Mouse (Mus musculus) embryo, embryonic 11 days (tissue): ENCODE measurements around the gene Oas2.
A peak's percentile ranks its signal among the peaks of the same experiment; 100 is the strongest.

Experiments used
- DNase-seq: peaks from one replicate; pipeline ENCODE4 v3.0.0-alpha.2; 2015

The Oas2 gene

GRCm38 (mm10) chr5:120729319-120729718 lies 20.3 kb downstream of the Oas2 start:
- DNase-seq: no peak

DNA sequence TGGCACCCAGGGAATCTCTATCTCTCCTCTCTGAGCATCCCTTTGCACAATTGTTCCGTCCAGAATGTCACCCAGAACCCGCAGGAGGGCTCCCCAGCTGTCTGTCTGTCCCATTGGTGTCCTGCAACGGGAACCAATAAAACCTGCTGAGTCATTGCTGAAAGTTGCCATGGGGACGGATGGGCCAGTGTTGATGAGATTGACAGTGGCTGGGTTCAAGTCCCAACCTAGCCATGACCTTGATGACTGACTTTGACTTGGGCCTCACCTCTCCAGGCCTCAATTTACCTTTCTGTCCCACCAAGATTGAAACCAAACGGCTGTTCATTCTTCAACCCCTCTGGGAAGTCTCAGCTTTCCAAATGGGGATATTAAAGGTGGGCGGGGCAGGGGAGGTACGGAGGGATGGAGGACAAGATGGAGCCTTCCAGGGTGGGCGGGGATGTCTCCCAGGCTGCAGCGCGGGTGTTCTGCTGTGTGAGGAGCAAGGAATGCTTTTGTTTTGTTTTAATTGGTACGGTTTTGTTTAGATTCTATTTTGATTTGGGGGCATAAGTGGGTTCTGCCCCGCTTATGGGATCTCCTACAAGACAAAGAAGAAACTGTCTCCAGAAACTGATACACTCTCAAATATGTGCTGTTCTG lies 23.7 kb downstream of the Oas2 start:
- DNase-seq: no peak

DNA sequence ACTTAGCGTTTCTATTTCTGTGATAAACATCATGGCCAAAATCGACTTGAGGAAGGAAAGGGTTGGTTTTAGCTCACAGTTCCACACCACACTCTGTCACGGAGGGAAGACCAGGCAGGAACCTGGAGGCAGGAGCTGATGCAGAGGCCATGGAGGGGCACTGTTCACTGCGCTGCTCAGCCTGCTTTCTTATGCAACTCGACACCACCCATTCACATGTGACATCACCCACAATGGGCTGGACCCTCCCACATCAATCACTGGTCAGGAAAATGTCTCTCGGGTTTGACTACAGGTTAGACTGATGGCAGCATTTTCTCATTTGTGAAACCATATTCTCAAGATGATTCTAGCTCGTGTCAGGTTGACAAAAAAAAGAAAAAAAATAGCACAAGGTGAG lies 28.6 kb downstream of the Oas2 start:
- no peak for DNase-seq

GRCm38 (mm10) chr5:120718600-120719378 lies 30.9 kb downstream of the Oas2 start:
- DNase-seq: no peak

DNA sequence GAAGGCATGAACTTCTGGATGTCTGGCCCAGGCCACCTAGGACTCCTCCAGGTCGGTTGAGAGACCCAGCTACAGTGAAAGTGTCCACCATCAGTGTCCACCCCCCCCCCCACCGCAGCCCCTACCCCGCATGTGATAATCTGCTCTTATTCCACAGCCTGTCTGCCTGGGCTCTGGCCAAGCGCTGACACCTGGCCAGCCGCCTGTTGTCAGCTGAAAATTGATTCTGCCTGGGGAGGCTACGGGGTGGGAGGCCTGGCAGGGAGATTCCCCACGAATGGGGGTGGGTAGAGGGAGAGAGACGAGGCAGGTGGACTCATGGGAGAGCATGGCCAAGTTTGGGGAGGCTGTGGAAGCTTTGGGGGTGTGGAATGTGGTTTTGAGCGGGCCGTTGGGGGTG lies 32.5 kb downstream of the Oas2 start:
- no peak for DNase-seq

- DNase-seq: peak; percentile 85
Observed at GRCm38 (mm10) chr5:120714314-120714713, 35.3 kb downstream of the Oas2 start.

- DNase-seq: no peak
Observed at GRCm38 (mm10) chr5:120712721-120713120, 36.9 kb downstream of the Oas2 start.

GRCm38 (mm10) chr5:120711827-120712226 lies 37.8 kb downstream of the Oas2 start, which contains the start of gene Dtx1:
TSS of gene Dtx1 (minus strand) at chr5:120711927.
- no peak for DNase-seq

- DNase-seq: peak; percentile 47
Observed at GRCm38 (mm10) chr5:120711416-120711815, 38.2 kb downstream of the Oas2 start.

DNA sequence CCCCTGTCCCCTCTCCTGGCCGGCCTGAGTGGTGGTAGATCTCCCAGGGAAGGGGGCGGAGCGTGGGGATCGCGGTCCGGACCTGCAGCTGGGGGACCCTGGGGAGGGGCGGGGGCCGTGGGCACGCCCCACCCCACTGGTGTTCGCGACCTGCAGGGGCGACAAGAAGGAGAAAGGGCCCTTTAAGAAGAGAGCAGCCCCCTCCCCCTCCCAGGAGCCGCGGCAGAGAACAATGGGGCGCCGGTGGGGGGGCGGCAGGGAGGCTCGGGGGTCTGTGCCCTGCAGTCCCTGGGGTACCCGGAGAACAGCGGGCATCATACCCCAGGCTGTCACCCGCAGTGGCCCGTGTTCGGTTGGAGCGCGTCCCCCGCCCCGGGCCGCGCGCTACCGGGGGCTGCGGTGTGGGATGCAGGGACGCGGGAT lies 38.8 kb downstream of the Oas2 start:
- no peak for DNase-seq

GRCm38 (mm10) chr5:120710161-120710825 lies 39.4 kb downstream of the Oas2 start:
- DNase-seq: peak; percentile 63

DNA sequence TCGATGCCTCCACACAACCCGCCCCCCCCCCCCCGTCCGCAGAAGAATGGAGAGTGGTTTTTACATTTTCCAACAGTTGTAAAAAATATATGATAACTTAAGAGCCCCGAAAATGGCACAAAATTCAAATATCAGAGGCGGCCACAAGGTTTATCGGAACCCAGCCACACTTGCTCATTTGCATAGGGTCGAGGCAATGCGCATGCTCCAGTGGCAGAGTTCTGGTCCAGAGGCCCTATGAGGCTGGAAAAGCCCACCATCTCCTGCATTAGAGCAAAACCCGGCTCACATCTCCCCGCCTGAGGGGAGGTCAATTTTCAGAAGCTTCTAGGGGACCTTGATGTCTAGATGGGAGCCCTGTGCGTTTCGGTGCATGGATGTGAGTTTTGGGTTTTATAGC lies 42.7 kb downstream of the Oas2 start:
- DNase-seq: peak; percentile 47

DNA sequence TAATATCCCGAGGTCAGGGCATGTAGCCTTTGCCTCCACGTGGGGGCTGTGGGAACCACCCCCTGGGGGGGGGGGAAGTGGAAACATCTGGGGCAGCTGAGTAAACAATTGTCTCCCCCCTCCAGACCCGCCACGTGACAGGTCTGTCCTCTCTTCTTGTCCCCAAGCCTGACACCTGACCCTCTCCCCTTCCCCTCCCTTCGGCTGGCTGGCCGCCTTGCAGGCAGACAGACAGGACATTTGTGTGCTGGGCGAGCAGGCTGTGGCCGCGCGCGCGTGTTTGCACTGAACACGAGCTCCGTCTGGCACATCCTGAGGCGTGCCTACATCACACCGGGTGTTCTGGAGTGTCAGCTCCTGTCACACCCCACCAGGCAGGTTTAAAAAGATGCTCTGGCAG lies 43.1 kb downstream of the Oas2 start:
- DNase-seq: peak; percentile 69

- no peak for DNase-seq
Observed at GRCm38 (mm10) chr5:120704421-120704820, 45.2 kb downstream of the Oas2 start.

GRCm38 (mm10) chr5:120703660-120704059 lies 46.0 kb downstream of the Oas2 start:
- DNase-seq: no peak

DNA sequence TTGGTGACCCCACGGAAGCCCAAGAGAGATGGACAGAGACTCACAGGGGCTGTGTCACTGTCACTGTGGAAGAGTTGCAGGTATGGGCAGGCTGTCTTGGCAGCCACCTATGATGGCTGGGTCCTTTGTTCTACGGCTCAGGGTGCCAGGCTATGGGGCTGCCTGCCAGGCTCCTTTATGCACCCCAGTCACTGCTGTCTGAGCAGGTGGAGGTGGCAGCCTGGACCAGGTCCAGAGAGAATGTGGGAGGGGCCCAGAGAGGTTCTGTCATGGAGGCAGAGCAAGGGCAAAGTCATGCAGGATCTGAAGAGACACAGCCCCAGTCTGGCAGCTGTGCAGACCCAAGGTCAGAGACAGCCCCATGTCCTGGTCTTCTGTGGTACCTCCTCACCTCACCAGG lies 46.7 kb downstream of the Oas2 start:
- DNase-seq: no peak

- DNase-seq: no peak
Observed at GRCm38 (mm10) chr5:120702421-120702820, 47.2 kb downstream of the Oas2 start.

GRCm38 (mm10) chr5:120700996-120701790 lies 48.5 kb downstream of the Oas2 start:
- no peak for DNase-seq

GRCm38 (mm10) chr5:120698801-120699391 lies 50.8 kb downstream of the Oas2 start:
- no peak for DNase-seq

GRCm38 (mm10) chr5:120698181-120698580 lies 51.5 kb downstream of the Oas2 start:
- DNase-seq: no peak

DNA sequence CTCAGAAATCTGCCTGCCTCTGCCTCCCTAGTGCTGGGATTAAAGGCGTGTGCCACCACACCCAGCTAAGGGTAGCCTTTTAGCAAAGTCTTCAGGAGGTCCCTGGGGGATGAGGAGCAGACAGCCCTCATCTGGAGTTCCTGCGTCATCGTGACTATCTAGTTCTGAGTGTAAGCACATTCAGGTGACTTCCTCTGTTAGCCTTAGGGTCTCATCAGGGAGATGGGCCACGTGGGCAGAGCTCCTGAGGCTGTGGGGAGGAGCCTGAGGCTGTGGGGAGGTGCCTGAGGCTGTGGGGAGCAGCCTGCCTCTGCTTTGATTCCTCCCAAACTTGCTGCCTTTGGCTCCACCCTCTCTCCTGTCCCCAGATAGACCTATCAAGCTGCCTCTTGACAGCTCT lies 52.8 kb downstream of the Oas2 start:
- no peak for DNase-seq

GRCm38 (mm10) chr5:120696057-120696743 lies 53.5 kb downstream of the Oas2 start:
- DNase-seq: no peak
